Mouse (Mus musculus) hindbrain, embryonic 15.5 days (tissue): Measurements from ENCODE around the gene Nhlrc2. TPM values are rescaled to one million over a fixed set of nuclear protein-coding genes. Genes with fewer than 3 reads are reported as not detected.

ENCODE experiments used
- ATAC-seq: fragments of 200-750 bp; cut with Nextera tagmentation; 2 replicates; pipeline ENCODE4 v1.8.0; 2017; ENCODE audit warnings: low read depth, moderate number of reproducible peaks, moderate TSS enrichment; ENCODE audit not compliant: low FRiP score
- H3K27ac ChIP-seq: fragments of 300-500 bp; sonication (generic); replicated peaks from 2 replicates; pipeline ENCODE4 v1.5.1; 2015; ENCODE audit warnings: mild to moderate bottlenecking, inconsistent platforms
- H3K27me3 ChIP-seq: fragments of 300-500 bp; sonication (generic); 2 replicates; pipeline ENCODE4 v1.6.1; 2015; ENCODE audit warnings: control low read depth, inconsistent platforms
- H3K36me3 ChIP-seq: fragments of 300-500 bp; sonication (generic); 2 replicates; pipeline ENCODE4 v1.6.1; 2015; ENCODE audit warnings: control low read depth, inconsistent platforms
- H3K4me1 ChIP-seq: fragments of 300-500 bp; sonication (generic); replicated peaks from 2 replicates; pipeline ENCODE4 v1.6.1; 2015; ENCODE audit warnings: control low read depth, inconsistent platforms
- H3K4me2 ChIP-seq: fragments of 300-500 bp; sonication (generic); 2 replicates; pipeline ENCODE4 v1.6.1; 2015; ENCODE audit warnings: moderate library complexity, mild to moderate bottlenecking, inconsistent platforms
- H3K4me3 ChIP-seq: fragments of 300-500 bp; sonication (generic); 2 replicates; pipeline ENCODE4 v1.5.1; 2015; ENCODE audit warnings: mild to moderate bottlenecking, inconsistent platforms
- H3K9ac ChIP-seq: fragments of 300-500 bp; sonication (generic); 2 replicates; pipeline ENCODE4 v1.6.1; 2015; ENCODE audit warnings: inconsistent platforms
- H3K9me3 ChIP-seq: fragments of 300-500 bp; sonication (generic); 2 replicates; pipeline ENCODE4 v1.6.1; 2016; ENCODE audit warnings: control low read depth, inconsistent platforms
- WGBS: fragments of 180-500 bp; shearing (Covaris S2); methylation state at CpG from one replicate; pipeline ENCODE4 v1.1.7; 2015; 5-methylcytosine and 5-hydroxymethylcytosine counted together
- polyA plus RNA-seq: library from polyadenylated mRNA; unstranded; fragments of >200 nt; fragmentation: Nextera tagmentation; extraction: Ambion mirVana; gene quantifications from 2 replicates; pipeline ENCODE4 v1.2.1, GENCODE M21; 2015

Gene Nhlrc2
- polyA plus RNA-seq, 1 experiment from 2014 or later = 8.8 TPM

- no peak overlapping the region for H3K9ac ChIP-seq
- no peak overlapping the region for H3K27ac ChIP-seq
- no peaks in the 10 kb centered on the region for H3K4me1 ChIP-seq
- H3K27me3 ChIP-seq = no peaks in the 10 kb centered on the region
- H3K9me3 ChIP-seq = no peaks in the 10 kb centered on the region
- peaks cover 6% of the 10 kb centered on the region; the same call in 1 of the 2 replicates for H3K36me3 ChIP-seq
- WGBS = 73% methylated on average over 6 of the region's 6 CpGs
- H3K4me3 ChIP-seq = no peak overlapping the region
- ATAC-seq = no peak
- no peak overlapping the region for H3K4me2 ChIP-seq
Measured at GRCm38 (mm10) chr19:56566940-56567339, 18.9 kb downstream of the Nhlrc2 start.

- no peak overlapping the region for H3K9ac ChIP-seq
- no peaks in the 10 kb centered on the region for H3K4me1 ChIP-seq
- 92% methylated on average over 8 of the region's 8 CpGs for WGBS
Measured at GRCm38 (mm10) chr19:56570781-56571180, 22.7 kb downstream of the Nhlrc2 start.

GRCm38 (mm10) chr19:56571234-56571633, 23.2 kb downstream of the Nhlrc2 start:
- Histone ChIP-seq H3K36me3 (peaks cover 10% of the 10 kb centered on the region; the same call in 1 of the 2 replicates), H3K9me3 (no peaks in the 10 kb centered on the region), H3K27me3 (no peaks in the 10 kb centered on the region), H3K4me2 (no peak overlapping the region), H3K4me3 (no peak overlapping the region), H3K9ac (no peak overlapping the region), H3K4me1 (no peaks in the 10 kb centered on the region), H3K27ac (no peak overlapping the region)
- no peak for ATAC-seq
- WGBS = 83% methylated on average over 2 of the region's 2 CpGs

More at GRCm38 (mm10) chr19:56570781-56571180, 22.7 kb downstream of the Nhlrc2 start:
- Histone ChIP-seq H3K27me3 (no peaks in the 10 kb centered on the region), H3K4me3 (no peak overlapping the region), H3K4me2 (no peak overlapping the region), H3K9me3 (no peaks in the 10 kb centered on the region), H3K36me3 (peaks cover 10% of the 10 kb centered on the region; the same call in 1 of the 2 replicates), H3K27ac (no peak overlapping the region)
- ATAC-seq = no peak

- WGBS = 85% methylated on average over 5 of the region's 5 CpGs
Measured at GRCm38 (mm10) chr19:56571913-56572312, 23.9 kb downstream of the Nhlrc2 start.

GRCm38 (mm10) chr19:56573184-56573583, 25.1 kb downstream of the Nhlrc2 start:
- no peak for ATAC-seq
- Histone ChIP-seq H3K4me3 (no peak overlapping the region), H3K4me1 (no peaks in the 10 kb centered on the region), H3K4me2 (no peak overlapping the region), H3K27ac (no peak overlapping the region), H3K36me3 (peaks cover 16% of the 10 kb centered on the region; the same call in 1 of the 2 replicates), H3K9ac (no peak overlapping the region), H3K27me3 (no peaks in the 10 kb centered on the region), H3K9me3 (no peaks in the 10 kb centered on the region)
- 95% methylated on average over 6 of the region's 6 CpGs for WGBS

More at GRCm38 (mm10) chr19:56571913-56572312, 23.9 kb downstream of the Nhlrc2 start:
- no peaks in the 10 kb centered on the region for H3K9me3 ChIP-seq
- no peak for ATAC-seq
- H3K36me3 ChIP-seq = peaks cover 10% of the 10 kb centered on the region; the same call in 1 of the 2 replicates
- no peak overlapping the region for H3K4me2 ChIP-seq
- H3K4me1 ChIP-seq = no peaks in the 10 kb centered on the region
- H3K27me3 ChIP-seq = no peaks in the 10 kb centered on the region
- H3K4me3 ChIP-seq = no peak overlapping the region
- H3K9ac ChIP-seq = no peak overlapping the region
- no peak overlapping the region for H3K27ac ChIP-seq

- H3K9me3 ChIP-seq = no peaks in the 10 kb centered on the region
- H3K36me3 ChIP-seq = peaks cover 10% of the 10 kb centered on the region; the same call in 1 of the 2 replicates
- 100% methylated on average over 1 of the region's 1 CpGs for WGBS
- H3K9ac ChIP-seq = no peak overlapping the region
- ATAC-seq = no peak
- no peaks in the 10 kb centered on the region for H3K27me3 ChIP-seq
- no peak overlapping the region for H3K4me2 ChIP-seq
- H3K27ac ChIP-seq = no peak overlapping the region
- no peaks in the 10 kb centered on the region for H3K4me1 ChIP-seq
- H3K4me3 ChIP-seq = no peak overlapping the region
Measured at GRCm38 (mm10) chr19:56577801-56578200, 29.7 kb downstream of the Nhlrc2 start.

- H3K4me1 ChIP-seq = no peaks in the 10 kb centered on the region
- H3K4me2 ChIP-seq = no peak overlapping the region
- H3K9me3 ChIP-seq = no peaks in the 10 kb centered on the region
- no peaks in the 10 kb centered on the region for H3K27me3 ChIP-seq
- 94% methylated on average over 5 of the region's 5 CpGs for WGBS
- H3K9ac ChIP-seq = no peak overlapping the region
- no peak overlapping the region for H3K27ac ChIP-seq
- no peak overlapping the region for H3K4me3 ChIP-seq
- H3K36me3 ChIP-seq = peaks cover 8% of the 10 kb centered on the region; the same call in 1 of the 2 replicates
- no peak for ATAC-seq
Measured at GRCm38 (mm10) chr19:56581981-56582380, 33.9 kb downstream of the Nhlrc2 start.

- 75% methylated on average over 5 of the region's 5 CpGs for WGBS
- no peak overlapping the region for H3K9ac ChIP-seq
- ATAC-seq = no peak
- peaks cover 10% of the 10 kb centered on the region for H3K36me3 ChIP-seq
- H3K27me3 ChIP-seq = no peaks in the 10 kb centered on the region
- H3K4me2 ChIP-seq = no peak overlapping the region
- H3K4me1 ChIP-seq = 0 out of 2 replicates have a peak, but pooled peaks cover 2% of the 10 kb centered on the region
- no peaks in the 10 kb centered on the region for H3K9me3 ChIP-seq
- H3K4me3 ChIP-seq = no peak overlapping the region
- no peak overlapping the region for H3K27ac ChIP-seq
Measured at GRCm38 (mm10) chr19:56583785-56584184, 35.7 kb downstream of the Nhlrc2 start.

GRCm38 (mm10) chr19:56584288-56584687, 36.2 kb downstream of the Nhlrc2 start:
- 91% methylated on average over 3 of the region's 3 CpGs for WGBS
- H3K4me1 ChIP-seq = 0 out of 2 replicates have a peak, but pooled peaks cover 2% of the 10 kb centered on the region
- H3K9ac ChIP-seq = no peak overlapping the region
- H3K4me3 ChIP-seq = no peak overlapping the region
- no peak overlapping the region for H3K27ac ChIP-seq
- no peak for ATAC-seq
- no peaks in the 10 kb centered on the region for H3K9me3 ChIP-seq
- H3K27me3 ChIP-seq = no peaks in the 10 kb centered on the region
- H3K4me2 ChIP-seq = no peak overlapping the region
- H3K36me3 ChIP-seq = peaks cover 10% of the 10 kb centered on the region

GRCm38 (mm10) chr19:56586320-56586719, 38.3 kb downstream of the Nhlrc2 start:
- H3K27ac ChIP-seq = no peak overlapping the region

GRCm38 (mm10) chr19:56588205-56588626, 40.2 kb downstream of the Nhlrc2 start:
- H3K36me3 ChIP-seq = peaks cover 28% of the 10 kb centered on the region
- ATAC-seq = 0 out of 2 replicates have a peak, but pooled peaks have one; percentile 11
- 78% methylated on average over 6 of the region's 6 CpGs for WGBS

More at GRCm38 (mm10) chr19:56586320-56586719, 38.3 kb downstream of the Nhlrc2 start:
- Histone ChIP-seq H3K27me3 (no peaks in the 10 kb centered on the region), H3K4me3 (no peak overlapping the region), H3K36me3 (peaks cover 16% of the 10 kb centered on the region), H3K9ac (no peak overlapping the region), H3K4me1 (0 out of 2 replicates have a peak, but pooled peaks cover 2% of the 10 kb centered on the region), H3K9me3 (no peaks in the 10 kb centered on the region), H3K4me2 (no peak overlapping the region)
- WGBS = 86% methylated on average over 8 of the region's 8 CpGs
- no peak for ATAC-seq

GRCm38 (mm10) chr19:56589008-56589407, 40.9 kb downstream of the Nhlrc2 start:
- ATAC-seq = no peak
- 0 out of 2 replicates have a peak, but pooled peaks cover 2% of the 10 kb centered on the region for H3K4me1 ChIP-seq
- peaks cover 28% of the 10 kb centered on the region for H3K36me3 ChIP-seq
- no peak overlapping the region for H3K27ac ChIP-seq
- 94% methylated on average over 6 of the region's 6 CpGs for WGBS
- no peak overlapping the region for H3K4me2 ChIP-seq
- H3K9me3 ChIP-seq = no peaks in the 10 kb centered on the region
- H3K9ac ChIP-seq = no peak overlapping the region
- no peaks in the 10 kb centered on the region for H3K27me3 ChIP-seq
- H3K4me3 ChIP-seq = no peak overlapping the region

More at GRCm38 (mm10) chr19:56588205-56588626, 40.2 kb downstream of the Nhlrc2 start:
- no peaks in the 10 kb centered on the region for H3K27me3 ChIP-seq
- H3K9ac ChIP-seq = no peak overlapping the region
- H3K4me3 ChIP-seq = no peak overlapping the region
- H3K4me2 ChIP-seq = no peak overlapping the region
- no peaks in the 10 kb centered on the region for H3K9me3 ChIP-seq
- 0 out of 2 replicates have a peak, but pooled peaks cover 2% of the 10 kb centered on the region for H3K4me1 ChIP-seq
- no peak overlapping the region for H3K27ac ChIP-seq
